Mouse (Mus musculus) heart, adult 2 months (tissue): ENCODE results near the gene Lrrfip1. TPM values are rescaled to one million over a fixed set of nuclear protein-coding genes. Genes with fewer than 3 reads are reported as not detected.
A peak's percentile ranks its signal among the peaks of the same experiment; 100 is the strongest.

Source experiments
- DNase-seq, 2 experiments: peaks; one replicate each; pipeline ENCODE4 v3.0.0; 2021
- H3K27ac ChIP-seq: fragments of 200-600 bp; 2 replicates; pipeline ENCODE4 v1.8.1; 2022
- H3K27me3 ChIP-seq: fragments of 200-500 bp; 2 replicates; pipeline ENCODE4 v1.6.1; 2012; ENCODE audit warnings: mild to moderate bottlenecking, low read length, inconsistent platforms, mixed read lengths; ENCODE audit not compliant: control insufficient read depth, insufficient read depth
- H3K36me3 ChIP-seq: fragments of 200-500 bp; 2 replicates; pipeline ENCODE4 v1.6.1; 2012; ENCODE audit warnings: low read length, inconsistent platforms; ENCODE audit not compliant: control insufficient read depth, insufficient read depth
- H3K4me1 ChIP-seq: fragments of 200-500 bp; 2 replicates; pipeline ENCODE4 v1.6.1; 2011; ENCODE audit warnings: low read length; ENCODE audit not compliant: control insufficient read depth, insufficient read depth
- H3K4me3 ChIP-seq: fragments of 200-600 bp; 2 replicates; pipeline ENCODE4 v1.8.1; 2022
- H3K79me2 ChIP-seq: fragments of 200-500 bp; replicated peaks from 2 replicates; pipeline ENCODE4 v1.6.1; 2012; ENCODE audit warnings: mild to moderate bottlenecking, inconsistent platforms, low read length, moderate library complexity, mixed read lengths; ENCODE audit not compliant: control insufficient read depth, insufficient read depth
- H3K9ac ChIP-seq: fragments of 200-500 bp; 2 replicates; pipeline ENCODE4 v1.6.1; 2012; ENCODE audit warnings: low read depth, mild to moderate bottlenecking, control low read depth, inconsistent platforms, low read length, mixed read lengths
- CTCF ChIP-seq: fragments of 200-600 bp; IDR thresholded peaks from 2 replicates; pipeline ENCODE4 v1.8.1; 2022; ENCODE audit warnings: antibody characterized with exemption, mild to moderate bottlenecking, moderate library complexity
- EP300 ChIP-seq: fragments of 200-500 bp; IDR thresholded peaks from 2 replicates; pipeline ENCODE4 v1.6.1; 2011; ENCODE audit warnings: low read depth, low read length, control low read depth; ENCODE audit not compliant: insufficient read depth
- POLR2A ChIP-seq: fragments of 200-500 bp; IDR thresholded peaks from 2 replicates; pipeline ENCODE4 v1.6.1; 2011; ENCODE audit warnings: mild to moderate bottlenecking, low read depth, low read length, control low read depth; ENCODE audit not compliant: insufficient read depth
- WGBS: fragments of 180-500 bp; shearing (Covaris S2); methylation state at CpG from one replicate; pipeline ENCODE4 v1.1.7; 2018; 5-methylcytosine and 5-hydroxymethylcytosine counted together
- intact Hi-C: fragments of 180-260 bp; cut with DNase I; formaldehyde crosslinking; loops from one replicate; pipeline ENCODE4 v1.15.1; 2025
- polyA plus RNA-seq: library from polyadenylated mRNA; depleted of rRNA; stranded (reverse); fragments of >200 nt; gene quantifications from 2 replicates; pipeline ENCODE4 v1.2.3, GENCODE M21; 2012
- total RNA-seq, 2 experiments: library from RNA; stranded (reverse); gene quantifications; 2 replicates each; pipeline ENCODE4 v1.2.3; 2021

Lrrfip1 gene
- total and polyA plus RNA-seq, 3 experiments: 32.9 to 75.5 (median 63.5) TPM

DNA sequence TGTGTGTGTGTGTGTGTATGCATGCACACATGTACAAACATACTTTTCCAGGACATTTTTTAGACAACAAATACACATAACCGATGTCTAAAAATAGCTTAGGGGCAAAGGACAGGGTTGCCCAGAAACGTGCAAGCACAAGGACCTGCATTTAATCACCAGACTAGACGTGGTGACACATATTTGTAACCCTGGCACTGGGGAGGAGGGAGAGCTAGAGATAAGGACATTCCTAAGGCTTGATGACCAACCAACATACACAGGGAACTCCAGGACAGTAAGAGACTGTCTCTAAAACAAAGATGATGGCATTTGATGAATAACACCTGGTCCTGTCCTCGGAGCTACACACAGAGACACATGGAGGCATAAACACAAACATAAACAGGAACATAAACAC lies 110.8 kb downstream of the Lrrfip1 start:
- no peak overlapping the region for H3K27ac ChIP-seq
- H3K27me3 ChIP-seq: no peaks in the 10 kb centered on the region
- no peak overlapping the region for H3K9ac ChIP-seq
- DNase-seq: no peak
- intact Hi-C loops: no loop called here
- H3K4me1 ChIP-seq: peaks cover 3% of the 10 kb centered on the region
- peaks cover 9% of the 10 kb centered on the region for H3K36me3 ChIP-seq
- 30% methylated on average over 4 of the region's 4 CpGs for WGBS
- H3K79me2 ChIP-seq: no peaks in the 10 kb centered on the region
- H3K4me3 ChIP-seq: no peak overlapping the region
- TF ChIP-seq POLR2A: no peak

DNA sequence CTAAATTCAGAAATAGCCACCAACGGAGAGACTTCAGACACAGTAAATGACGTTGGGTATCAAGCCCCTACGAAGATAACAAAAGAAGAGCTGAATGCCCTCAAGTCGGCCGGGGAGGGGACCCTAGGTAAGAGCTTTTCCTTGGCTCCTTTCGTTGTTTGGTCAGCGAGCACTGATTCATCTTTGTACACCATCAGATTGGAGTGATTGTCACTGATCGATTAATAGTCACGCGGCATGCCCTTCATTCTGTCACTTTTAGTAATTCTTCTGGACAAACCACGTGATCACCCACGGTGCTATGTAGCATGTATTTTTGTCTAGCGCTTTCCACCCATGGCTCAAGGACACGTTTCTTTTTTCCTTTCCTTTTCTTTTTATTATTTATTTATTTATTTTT lies 113.6 kb downstream of the Lrrfip1 start:
- no peaks in the 10 kb centered on the region for H3K27me3 ChIP-seq
- no peak overlapping the region for H3K9ac ChIP-seq
- no peak for TF ChIP-seq EP300
- no peak for TF ChIP-seq POLR2A
- TF ChIP-seq CTCF: no peak
- peaks cover 3% of the 10 kb centered on the region for H3K4me1 ChIP-seq
- H3K4me3 ChIP-seq: no peak overlapping the region
- WGBS: 91% methylated on average over 14 of the region's 14 CpGs
- no peaks in the 10 kb centered on the region for H3K79me2 ChIP-seq
- intact Hi-C loops: no loop called here
- H3K36me3 ChIP-seq: peaks cover 9% of the 10 kb centered on the region
- peak in 1 of 2 experiments; percentile 2 for DNase-seq
- H3K27ac ChIP-seq: no peak overlapping the region

DNA sequence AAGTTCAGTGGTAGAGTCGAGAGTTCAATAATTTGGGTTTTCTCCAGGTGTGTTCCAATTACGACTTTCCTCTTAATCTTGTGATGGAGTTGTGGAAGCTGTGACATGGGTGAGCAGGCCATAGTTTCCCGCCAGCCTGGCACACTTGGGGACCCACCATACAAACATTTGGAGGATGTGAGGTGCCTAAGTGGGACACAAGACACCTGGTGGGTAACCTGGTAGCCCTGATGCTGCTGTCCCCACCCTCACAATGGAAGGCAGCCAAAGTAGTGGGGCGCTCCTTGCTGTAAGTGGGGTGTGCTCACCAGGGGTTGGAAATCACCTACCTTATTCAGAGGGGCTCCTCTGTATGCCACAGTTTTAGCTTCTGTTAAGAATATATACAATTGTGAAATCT lies 114.1 kb downstream of the Lrrfip1 start:
- peak in 1 of 2 experiments; percentile 9 for DNase-seq
- H3K27me3 ChIP-seq: no peaks in the 10 kb centered on the region
- intact Hi-C loops: no loop called here
- H3K4me1 ChIP-seq: peaks cover 3% of the 10 kb centered on the region
- H3K9ac ChIP-seq: no peak overlapping the region
- H3K79me2 ChIP-seq: no peaks in the 10 kb centered on the region
- H3K27ac ChIP-seq: no peak overlapping the region
- no peak for TF ChIP-seq EP300
- no peak for TF ChIP-seq POLR2A
- TF ChIP-seq CTCF: no peak
- peaks cover 9% of the 10 kb centered on the region for H3K36me3 ChIP-seq
- H3K4me3 ChIP-seq: no peak overlapping the region
- 96% methylated on average over 4 of the region's 4 CpGs for WGBS

DNA sequence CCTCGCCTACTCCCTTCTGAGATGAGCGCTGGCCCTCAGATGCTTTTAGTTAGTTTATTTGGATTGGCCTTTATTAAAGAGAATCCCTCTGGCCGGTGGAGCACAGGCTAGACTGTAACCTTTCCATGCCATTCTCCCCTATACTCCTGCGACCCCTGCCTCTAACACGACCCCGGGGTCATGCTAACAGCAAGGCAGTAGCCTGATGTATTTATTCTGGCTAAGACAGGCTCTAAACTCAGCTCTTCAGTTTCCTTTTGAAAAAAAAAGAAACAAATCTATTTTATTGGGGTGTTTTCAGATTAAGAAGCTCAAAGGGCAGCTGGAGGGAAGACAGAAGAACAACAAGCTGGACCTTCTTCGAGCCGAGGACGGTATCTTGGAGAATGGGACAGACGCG lies 123.6 kb downstream of the Lrrfip1 start:
- no peak for TF ChIP-seq EP300
- TF ChIP-seq CTCF: no peak
- TF ChIP-seq POLR2A: no peak
- no peaks in the 10 kb centered on the region for H3K79me2 ChIP-seq
- H3K36me3 ChIP-seq: no peaks in the 10 kb centered on the region
- no peak for DNase-seq
- 89% methylated on average over 11 of the region's 11 CpGs for WGBS
- H3K4me3 ChIP-seq: no peak overlapping the region
- H3K27me3 ChIP-seq: no peaks in the 10 kb centered on the region
- no peak overlapping the region for H3K9ac ChIP-seq
- intact Hi-C loops: no loop called here
- no peak overlapping the region for H3K27ac ChIP-seq
- no peaks in the 10 kb centered on the region for H3K4me1 ChIP-seq

DNA sequence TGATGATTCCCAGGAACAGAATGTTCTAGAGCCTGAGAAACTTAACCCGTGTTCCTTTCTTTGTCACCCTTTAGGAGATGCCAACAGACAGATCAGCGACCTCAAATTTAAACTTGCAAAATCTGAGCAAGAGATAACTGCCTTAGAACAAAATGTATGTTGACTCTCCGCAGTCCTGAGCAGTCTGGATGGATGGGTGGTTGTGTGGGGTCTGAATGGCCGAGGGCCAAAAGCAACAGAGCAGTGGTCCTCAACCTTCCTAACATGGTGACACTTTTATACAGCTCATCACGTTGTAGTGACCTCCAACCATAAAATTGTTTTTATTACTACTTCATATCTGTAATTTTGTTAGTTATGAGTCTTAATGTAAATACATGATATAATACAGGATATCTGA lies 124.5 kb downstream of the Lrrfip1 start:
- WGBS: 86% methylated on average over 5 of the region's 5 CpGs
- H3K27me3 ChIP-seq: no peaks in the 10 kb centered on the region
- no peaks in the 10 kb centered on the region for H3K36me3 ChIP-seq

DNA sequence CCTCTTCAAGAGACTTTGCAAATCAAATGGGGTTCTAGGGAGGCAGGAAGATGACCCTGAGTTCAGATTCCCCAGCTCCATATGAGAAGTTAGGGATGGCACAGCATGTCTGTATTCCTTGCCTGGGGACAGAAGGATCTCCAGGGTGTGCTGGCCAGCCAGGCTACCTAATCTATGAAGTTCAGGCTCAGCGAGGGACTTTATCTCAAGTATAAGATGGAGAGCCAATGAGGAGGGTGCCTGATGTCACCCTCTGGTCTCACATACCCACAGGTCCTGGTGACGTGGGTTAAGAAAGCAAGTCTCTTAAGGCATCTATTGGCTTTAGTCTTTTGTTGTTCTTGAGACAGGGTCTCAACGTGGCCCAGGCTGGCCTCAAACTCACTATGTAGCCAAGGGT lies 124.9 kb downstream of the Lrrfip1 start:
- no peak for DNase-seq
- H3K4me3 ChIP-seq: no peak overlapping the region
- no peaks in the 10 kb centered on the region for H3K27me3 ChIP-seq
- 81% methylated on average over 3 of the region's 3 CpGs for WGBS
- H3K4me1 ChIP-seq: no peaks in the 10 kb centered on the region
- intact Hi-C loops: no loop called here
- H3K27ac ChIP-seq: no peak overlapping the region
- no peaks in the 10 kb centered on the region for H3K79me2 ChIP-seq
- no peak overlapping the region for H3K9ac ChIP-seq
- H3K36me3 ChIP-seq: no peaks in the 10 kb centered on the region
- no peak for TF ChIP-seq EP300
- no peak for TF ChIP-seq POLR2A
- no peak for TF ChIP-seq CTCF

More for the DNA sequence above, 124.5 kb downstream of the Lrrfip1 start:
- H3K27ac ChIP-seq: no peak overlapping the region
- intact Hi-C loops: no loop called here
- DNase-seq: no peak
- TF ChIP-seq POLR2A (no peak), EP300 (no peak), CTCF (no peak)
- H3K79me2 ChIP-seq: no peaks in the 10 kb centered on the region
- no peak overlapping the region for H3K4me3 ChIP-seq
- H3K4me1 ChIP-seq: no peaks in the 10 kb centered on the region
- no peak overlapping the region for H3K9ac ChIP-seq

DNA sequence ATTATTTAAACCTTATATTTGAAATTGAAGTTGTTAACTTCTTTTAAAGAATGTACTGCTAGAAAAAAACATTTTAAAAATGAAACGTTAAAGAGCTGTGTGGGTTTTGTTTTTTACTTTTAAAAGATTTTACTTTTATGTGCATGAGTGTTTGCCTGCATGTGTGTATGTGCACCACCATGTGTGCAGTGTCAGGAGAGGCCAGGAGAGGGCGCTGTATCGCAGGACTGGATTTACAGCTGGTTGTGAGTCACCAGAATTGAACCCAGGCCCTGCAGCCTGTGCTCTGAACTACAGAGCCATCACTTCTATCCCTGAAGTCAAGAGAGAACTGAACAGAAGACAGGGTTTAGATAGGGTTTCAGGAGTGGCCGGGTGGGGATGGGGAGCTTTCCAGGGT lies 130.3 kb downstream of the Lrrfip1 start:
- intact Hi-C loops: no loop called here
- WGBS: 92% methylated on average over 4 of the region's 4 CpGs
- Histone ChIP-seq H3K4me1 (no peaks in the 10 kb centered on the region), H3K4me3 (no peak overlapping the region), H3K9ac (no peak overlapping the region), H3K27ac (no peak overlapping the region), H3K27me3 (no peaks in the 10 kb centered on the region), H3K36me3 (no peaks in the 10 kb centered on the region), H3K79me2 (no peaks in the 10 kb centered on the region)
- TF ChIP-seq POLR2A (no peak), EP300 (no peak), CTCF (peak; percentile 43)
- no peak for DNase-seq
